Mouse (Mus musculus): ENCODE results near the gene Rhag. TPM values are rescaled to one million over a fixed set of nuclear protein-coding genes. Genes with fewer than 3 reads are reported as not detected.

Gene Rhag
- total and polyA plus RNA-seq, 2 experiments from 2014 or later: not detected

DNA sequence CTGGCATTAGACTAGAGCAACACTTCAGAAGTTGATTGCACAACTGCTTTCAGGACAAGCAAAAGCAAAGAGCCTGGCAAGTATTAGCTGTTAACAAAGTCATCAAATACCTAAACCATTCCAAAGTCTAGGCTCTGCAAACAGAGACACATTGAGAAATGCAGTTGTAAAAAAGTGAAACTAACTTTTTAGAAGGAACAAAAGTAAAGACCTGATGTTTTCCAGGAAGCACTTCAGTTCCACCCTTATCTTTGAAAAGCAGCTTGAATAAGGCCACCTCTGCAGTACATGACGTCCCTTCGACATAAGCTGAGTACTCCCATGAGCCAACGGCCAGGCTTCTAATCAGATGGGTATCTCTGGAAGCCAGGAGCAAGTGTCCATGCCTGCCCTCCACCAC lies 4.4 kb upstream of the Rhag start:
- no peak overlapping the region for H3K4me3 ChIP-seq (ENCODE audit: low read depth, low read length)
- 62% methylated on average over 3 of the region's 3 CpGs for WGBS
- H3K9ac ChIP-seq (replicated peaks; ENCODE audit: low read length, poor library complexity, severe bottlenecking): no peak overlapping the region
- no peaks in the 10 kb centered on the region for H3K27me3 ChIP-seq (ENCODE audit: insufficient read depth, low read length)
- DNase-seq (ENCODE audit: low spot score): no peak
- no peak overlapping the region for H3K27ac ChIP-seq (ENCODE audit: low read depth, low read length)
- H3K4me2 ChIP-seq (ENCODE audit: low read depth, low read length, poor library complexity, severe bottlenecking): no peak overlapping the region
- no peaks in the 10 kb centered on the region for H3K4me1 ChIP-seq (ENCODE audit: insufficient read depth, low read length)
- no peak for TF ChIP-seq CTCF (IDR thresholded peaks at IDR 0.05)
- no peaks in the 10 kb centered on the region for H3K9me3 ChIP-seq (ENCODE audit: low read length)
- no peak for ATAC-seq (ENCODE audit: low FRiP score)
- H3K36me3 ChIP-seq (ENCODE audit: insufficient read depth, low read length): no peaks in the 10 kb centered on the region

DNA sequence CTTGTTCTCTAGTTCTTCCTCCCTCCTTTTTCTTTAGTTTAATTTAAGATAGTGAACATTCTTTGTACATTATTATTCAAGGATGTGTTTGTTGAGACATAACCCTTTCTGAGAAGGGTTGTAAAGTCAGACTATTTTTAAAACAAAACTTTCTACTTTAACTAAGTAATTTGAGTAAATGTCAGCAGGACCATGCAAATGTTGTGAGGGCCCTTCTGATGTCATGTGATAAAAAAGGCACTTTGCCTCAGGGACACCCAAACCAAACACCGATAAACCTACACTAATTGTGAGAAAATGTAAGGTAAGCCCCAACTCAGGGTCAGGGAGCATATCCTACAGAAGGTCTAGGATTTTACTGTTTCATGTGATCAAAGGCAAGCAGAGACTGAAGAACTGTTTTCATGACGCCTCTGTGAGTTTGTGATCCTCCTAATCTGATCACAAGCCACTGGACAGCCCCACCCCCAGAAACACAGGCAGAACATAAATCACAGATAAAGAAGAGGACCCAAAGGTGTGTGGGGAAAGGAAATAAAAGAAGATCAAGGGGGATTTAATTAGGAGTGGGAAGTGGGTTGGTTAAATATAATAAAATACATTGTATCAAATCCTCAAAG lies 3.9 kb upstream of the Rhag start, which contains the start of gene Crisp2:
Crisp2 (minus strand) TSS at position 51 of the 620 bp plus-strand sequence.
- no peaks in the 10 kb centered on the region for H3K9me3 ChIP-seq (ENCODE audit: low read length)
- no peak within 1 kb of the TSS for H3K4me3 ChIP-seq (ENCODE audit: low read depth, low read length)
- no peak within 1 kb of the TSS for H3K27ac ChIP-seq (ENCODE audit: low read depth, low read length)
- no peak for TF ChIP-seq CTCF (IDR thresholded peaks at IDR 0.05)
- no peaks in the 10 kb centered on the region for H3K4me1 ChIP-seq (ENCODE audit: insufficient read depth, low read length)
- no peak within 1 kb of the TSS for H3K9ac ChIP-seq (replicated peaks; ENCODE audit: low read length, poor library complexity, severe bottlenecking)
- DNase-seq (ENCODE audit: low spot score) (no peak), ATAC-seq (ENCODE audit: low FRiP score) (no peak)
- WGBS: 40% methylated on average over 2 of the region's 2 CpGs
- H3K36me3 ChIP-seq (ENCODE audit: insufficient read depth, low read length): no peaks in the 10 kb centered on the region
- no peak within 1 kb of the TSS for H3K4me2 ChIP-seq (ENCODE audit: low read depth, low read length, poor library complexity, severe bottlenecking)
- H3K27me3 ChIP-seq (ENCODE audit: insufficient read depth, low read length): no peaks in the 10 kb centered on the region

DNA sequence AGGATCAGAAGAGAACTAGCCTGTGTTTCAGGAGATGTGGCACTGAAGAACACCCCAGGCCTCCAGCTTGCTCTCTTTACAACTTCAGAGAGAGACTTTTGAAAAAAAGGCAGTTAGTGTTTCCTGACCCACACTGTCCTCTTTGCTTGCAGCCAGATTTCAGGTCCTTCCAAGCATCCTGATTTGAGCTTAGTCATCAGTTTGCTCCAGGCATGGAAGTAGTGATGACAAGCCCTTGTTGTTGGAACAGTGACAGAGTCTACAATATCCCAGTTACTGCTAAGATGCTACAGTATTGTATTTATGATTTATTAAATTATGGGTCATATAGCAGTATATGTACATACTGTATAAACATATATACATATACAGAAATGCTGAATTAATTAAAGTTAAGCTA lies 2.9 kb upstream of the Rhag start:
- H3K4me2 ChIP-seq (ENCODE audit: low read depth, low read length, poor library complexity, severe bottlenecking): no peak overlapping the region
- H3K4me3 ChIP-seq (ENCODE audit: low read depth, low read length): no peak overlapping the region
- ATAC-seq (ENCODE audit: low FRiP score) (no peak), DNase-seq (ENCODE audit: low spot score) (no peak)
- no peaks in the 10 kb centered on the region for H3K9me3 ChIP-seq (ENCODE audit: low read length)
- H3K27ac ChIP-seq (ENCODE audit: low read depth, low read length): no peak overlapping the region
- H3K36me3 ChIP-seq (ENCODE audit: insufficient read depth, low read length): no peaks in the 10 kb centered on the region
- no peak for TF ChIP-seq CTCF (IDR thresholded peaks at IDR 0.05)
- H3K9ac ChIP-seq (replicated peaks; ENCODE audit: low read length, poor library complexity, severe bottlenecking): no peak overlapping the region
- H3K27me3 ChIP-seq (ENCODE audit: insufficient read depth, low read length): no peaks in the 10 kb centered on the region
- no peaks in the 10 kb centered on the region for H3K4me1 ChIP-seq (ENCODE audit: insufficient read depth, low read length)

- H3K4me3 ChIP-seq (ENCODE audit: low read depth, low read length): no peak overlapping the region
- DNase-seq (ENCODE audit: low spot score) (no peak), ATAC-seq (ENCODE audit: low FRiP score) (no peak)
- H3K4me2 ChIP-seq (ENCODE audit: low read depth, low read length, poor library complexity, severe bottlenecking): no peak overlapping the region
- H3K27ac ChIP-seq (ENCODE audit: low read depth, low read length): no peak overlapping the region
- H3K9me3 ChIP-seq (ENCODE audit: low read length): no peaks in the 10 kb centered on the region
- H3K9ac ChIP-seq (replicated peaks; ENCODE audit: low read length, poor library complexity, severe bottlenecking): no peak overlapping the region
- no peaks in the 10 kb centered on the region for H3K36me3 ChIP-seq (ENCODE audit: insufficient read depth, low read length)
- no peaks in the 10 kb centered on the region for H3K27me3 ChIP-seq (ENCODE audit: insufficient read depth, low read length)
- WGBS: 94% methylated on average over 1 of the region's 1 CpGs
- no peaks in the 10 kb centered on the region for H3K4me1 ChIP-seq (ENCODE audit: insufficient read depth, low read length)
- no peak for TF ChIP-seq CTCF (IDR thresholded peaks at IDR 0.05)
These were observed 634 bp downstream of the Rhag start for GRCm38 (mm10) chr17:40811560-40811959.

GRCm38 (mm10) chr17:40812259-40812658 lies 1.3 kb downstream of the Rhag start:
- Histone ChIP-seq H3K9me3 (ENCODE audit: low read length) (no peaks in the 10 kb centered on the region), H3K4me3 (ENCODE audit: low read depth, low read length) (no peak overlapping the region), H3K36me3 (ENCODE audit: insufficient read depth, low read length) (no peaks in the 10 kb centered on the region), H3K4me2 (ENCODE audit: low read depth, low read length, poor library complexity, severe bottlenecking) (no peak overlapping the region), H3K9ac (replicated peaks; ENCODE audit: low read length, poor library complexity, severe bottlenecking) (no peak overlapping the region), H3K4me1 (ENCODE audit: insufficient read depth, low read length) (no peaks in the 10 kb centered on the region), H3K27ac (ENCODE audit: low read depth, low read length) (no peak overlapping the region), H3K27me3 (ENCODE audit: insufficient read depth, low read length) (no peaks in the 10 kb centered on the region)
- WGBS: 75% methylated on average over 2 of the region's 2 CpGs
- no peak for ATAC-seq (ENCODE audit: low FRiP score)
- no peak for DNase-seq (ENCODE audit: low spot score)
- TF ChIP-seq CTCF (IDR thresholded peaks at IDR 0.05): no peak

DNA sequence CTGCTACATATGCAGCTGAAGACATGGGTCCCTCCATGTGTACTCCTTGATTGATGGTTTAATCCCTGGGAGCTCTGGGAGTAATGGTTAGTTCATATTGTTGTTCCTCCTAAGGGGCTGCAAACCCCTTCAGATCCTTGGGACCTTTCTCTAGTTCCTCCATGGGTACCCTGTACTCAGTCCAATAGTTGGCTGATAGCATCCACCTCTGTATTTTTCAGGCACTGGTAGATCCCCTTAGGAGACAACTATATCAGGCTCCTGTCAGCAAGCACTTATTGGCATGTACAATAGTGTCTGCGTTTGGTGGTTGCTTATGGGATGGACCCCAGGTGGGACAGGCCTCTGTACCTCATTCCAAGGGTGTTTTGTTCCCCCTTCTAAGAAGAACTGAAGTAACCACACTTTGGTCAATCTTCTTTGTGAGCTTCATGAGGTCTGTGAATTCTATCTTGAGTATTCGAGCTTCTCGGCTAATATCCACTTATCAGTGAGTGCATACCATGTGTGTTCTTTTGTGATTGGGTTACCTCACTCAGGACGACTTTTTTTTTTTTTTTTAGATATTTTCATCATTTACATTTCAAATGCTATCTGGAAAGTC lies 6.5 kb downstream of the Rhag start:
- DNase-seq (ENCODE audit: low spot score): no peak
- Histone ChIP-seq H3K4me3 (ENCODE audit: low read depth, low read length) (no peak overlapping the region), H3K27ac (ENCODE audit: low read depth, low read length) (no peak overlapping the region), H3K36me3 (ENCODE audit: insufficient read depth, low read length) (no peaks in the 10 kb centered on the region), H3K4me1 (ENCODE audit: insufficient read depth, low read length) (no peaks in the 10 kb centered on the region), H3K9ac (replicated peaks; ENCODE audit: low read length, poor library complexity, severe bottlenecking) (no peak overlapping the region), H3K4me2 (ENCODE audit: low read depth, low read length, poor library complexity, severe bottlenecking) (no peak overlapping the region), H3K27me3 (ENCODE audit: insufficient read depth, low read length) (no peaks in the 10 kb centered on the region), H3K9me3 (ENCODE audit: low read length) (no peaks in the 10 kb centered on the region)
- TF ChIP-seq CTCF (IDR thresholded peaks at IDR 0.05): no peak
- no peak for ATAC-seq (ENCODE audit: low FRiP score)
- WGBS: 73% methylated on average over 4 of the region's 4 CpGs

Measured in midbrain, postnatal 0 days (tissue).